Mouse (Mus musculus): Measurements from ENCODE around the gene Pin1rt1. TPM values are rescaled to one million over a fixed set of nuclear protein-coding genes. Genes with fewer than 3 reads are reported as not detected.

Gene Pin1rt1
- total and polyA plus RNA-seq, 3 experiments = not detected

- TF ChIP-seq USF1 (IDR thresholded peaks at IDR 0.05; ENCODE audit: low read depth, low read length) (no peak), ELF1 (IDR thresholded peaks at IDR 0.05; ENCODE audit: low read depth, low read length) (peak; percentile 84), RAD21 (IDR thresholded peaks at IDR 0.05; ENCODE audit: low read depth, low read length) (no peak), CTCF (conservative IDR thresholded peaks at IDR 0.05 in 1 of 2, IDR thresholded peaks at IDR 0.05 in 1 of 2; ENCODE audit: low read depth in 2 of 2, low read length in 2 of 2) (no peak), SMC3 (IDR thresholded peaks at IDR 0.05; ENCODE audit: low read depth, low read length) (peak; percentile 1; the same call in 1 of the 2 replicates), ETS1 (conservative IDR thresholded peaks at IDR 0.05; ENCODE audit: low read depth, low read length) (peak; percentile 33; the same call in 1 of the 2 replicates), HCFC1 (IDR thresholded peaks at IDR 0.05; ENCODE audit: low read depth, low read length) (peak; percentile 50; the same call in 1 of the 2 replicates), PAX5 (IDR thresholded peaks at IDR 0.05; ENCODE audit: low read length) (no peak), UBTF (IDR thresholded peaks at IDR 0.05; ENCODE audit: low read depth, low read length) (0 out of 2 replicates have a peak, but pooled peaks have one; percentile 22)
Observed at GRCm38 (mm10) chr2:104732033-104732444, 15.9 kb upstream of the Pin1rt1 start (continued).

- no peaks in the 10 kb centered on the region for H3K27me3 ChIP-seq (replicated peaks)
- dilution Hi-C loops (cut with MboI; ENCODE audit: extremely low pct_ligation_motif_present, extremely low pct_unique_long_range_greater_than_20kb, low sequenced_read_pairs) = no loop called here
- H3K9me3 ChIP-seq (replicated peaks; ENCODE audit: low read length) = no peaks in the 10 kb centered on the region
Observed at GRCm38 (mm10) chr2:104727369-104727768, 11.2 kb upstream of the Pin1rt1 start.

GRCm38 (mm10) chr2:104722021-104722420 is 5.8 kb upstream of the Pin1rt1 start:
- DNase-seq (ENCODE audit: extremely low read depth) = no peak

More at GRCm38 (mm10) chr2:104727369-104727768, 11.2 kb upstream of the Pin1rt1 start:
- TF ChIP-seq ZC3H11A (IDR thresholded peaks at IDR 0.05; ENCODE audit: low read depth, low read length) = no peak
- no peak for TF ChIP-seq MAFK (IDR thresholded peaks at IDR 0.05; ENCODE audit: insufficient replicate concordance, low read length)
- TF ChIP-seq KAT2A (IDR thresholded peaks at IDR 0.05; ENCODE audit: insufficient replicate concordance, low read length) = no peak
- TF ChIP-seq POLR2AphosphoS2 (IDR thresholded peaks at IDR 0.05; ENCODE audit: low read depth, low read length) = no peak
- no peak for TF ChIP-seq ELF1 (IDR thresholded peaks at IDR 0.05; ENCODE audit: low read depth, low read length)
- no peak for TF ChIP-seq JUN (IDR thresholded peaks at IDR 0.05; ENCODE audit: insufficient read depth, low read depth, low read length)
- no peak for TF ChIP-seq TCF12 (IDR thresholded peaks at IDR 0.05; ENCODE audit: low read depth, low read length)
- H3K79me2 ChIP-seq (replicated peaks; ENCODE audit: control insufficient read depth, extremely low read depth, insufficient read depth, poor library complexity, severe bottlenecking) = no peaks in the 10 kb centered on the region
- H3K4me2 ChIP-seq (ENCODE audit: insufficient read depth, low read depth, poor library complexity, severe bottlenecking) = no peak overlapping the region
- no peak overlapping the region for H3K27ac ChIP-seq (ENCODE audit: insufficient read depth, low read depth)
- no peak for DNase-seq (ENCODE audit: extremely low read depth)
- in situ Hi-C loops (cut with MboI; ENCODE audit: low pct_ligation_motif_present, low pct_unique_long_range_greater_than_20kb, low sequenced_read_pairs) = no loop called here
- H3K36me3 ChIP-seq (replicated peaks in 1 of 2; ENCODE audit: control insufficient read depth in 1 of 2, insufficient read depth in 1 of 2, low read length in 1 of 2) = no peaks in the 10 kb centered on the region
- no peak overlapping the region for H3K9ac ChIP-seq (ENCODE audit: insufficient read depth, low read depth)
- peaks cover 7 to 15% of the 10 kb centered on the region in 2 experiments for H3K4me1 ChIP-seq (ENCODE audit: control insufficient read depth in 1 of 2, insufficient read depth in 2 of 2)
- H3K4me3 ChIP-seq (replicated peaks in 1 of 3; ENCODE audit: low read depth in 2 of 3, low read length in 2 of 3, poor library complexity in 1 of 3) = no peak overlapping the region

More at GRCm38 (mm10) chr2:104722021-104722420, 5.8 kb upstream of the Pin1rt1 start:
- Histone ChIP-seq H3K4me2 (ENCODE audit: insufficient read depth, low read depth, poor library complexity, severe bottlenecking) (no peak overlapping the region), H3K4me1 (ENCODE audit: control insufficient read depth in 1 of 2, insufficient read depth in 2 of 2) (peaks cover 0 to 5% of the 10 kb centered on the region in 2 experiments; a peak in 2 of 4 replicates), H3K9me3 (replicated peaks; ENCODE audit: low read length) (no peaks in the 10 kb centered on the region), H3K79me2 (replicated peaks; ENCODE audit: control insufficient read depth, extremely low read depth, insufficient read depth, poor library complexity, severe bottlenecking) (no peaks in the 10 kb centered on the region), H3K27ac (ENCODE audit: insufficient read depth, low read depth) (no peak overlapping the region), H3K4me3 (replicated peaks in 1 of 3; ENCODE audit: low read depth in 2 of 3, low read length in 2 of 3, poor library complexity in 1 of 3) (no peak overlapping the region), H3K27me3 (replicated peaks) (no peaks in the 10 kb centered on the region), H3K9ac (ENCODE audit: insufficient read depth, low read depth) (no peak overlapping the region), H3K36me3 (replicated peaks in 1 of 2; ENCODE audit: control insufficient read depth in 1 of 2, insufficient read depth in 1 of 2, low read length in 1 of 2) (no peaks in the 10 kb centered on the region)
- dilution Hi-C loops (cut with MboI; ENCODE audit: extremely low pct_ligation_motif_present, extremely low pct_unique_long_range_greater_than_20kb, low sequenced_read_pairs) (no loop called here), in situ Hi-C loops (cut with MboI; ENCODE audit: low pct_ligation_motif_present, low pct_unique_long_range_greater_than_20kb, low sequenced_read_pairs) (no loop called here)
- TF ChIP-seq UBTF (IDR thresholded peaks at IDR 0.05; ENCODE audit: low read depth, low read length) (no peak), MAZ (IDR thresholded peaks at IDR 0.05; ENCODE audit: low read depth, low read length) (no peak), POLR2A (IDR thresholded peaks at IDR 0.05; ENCODE audit: low read depth, low read length) (no peak), NELFE (IDR thresholded peaks at IDR 0.05; ENCODE audit: low read depth, low read length) (no peak), SMC3 (IDR thresholded peaks at IDR 0.05; ENCODE audit: low read depth, low read length) (no peak), ZC3H11A (IDR thresholded peaks at IDR 0.05; ENCODE audit: low read depth, low read length) (no peak), MYC (IDR thresholded peaks at IDR 0.05; ENCODE audit: low read depth, low read length) (no peak), POLR2AphosphoS2 (IDR thresholded peaks at IDR 0.05; ENCODE audit: low read depth, low read length) (no peak), PAX5 (IDR thresholded peaks at IDR 0.05; ENCODE audit: low read length) (no peak), MAX (IDR thresholded peaks at IDR 0.05; ENCODE audit: low read length) (no peak)

Measured in CH12.LX (cell line).